8 mouse cellular contexts compared by ENCODE assay signal in the genomic region with DNA sequence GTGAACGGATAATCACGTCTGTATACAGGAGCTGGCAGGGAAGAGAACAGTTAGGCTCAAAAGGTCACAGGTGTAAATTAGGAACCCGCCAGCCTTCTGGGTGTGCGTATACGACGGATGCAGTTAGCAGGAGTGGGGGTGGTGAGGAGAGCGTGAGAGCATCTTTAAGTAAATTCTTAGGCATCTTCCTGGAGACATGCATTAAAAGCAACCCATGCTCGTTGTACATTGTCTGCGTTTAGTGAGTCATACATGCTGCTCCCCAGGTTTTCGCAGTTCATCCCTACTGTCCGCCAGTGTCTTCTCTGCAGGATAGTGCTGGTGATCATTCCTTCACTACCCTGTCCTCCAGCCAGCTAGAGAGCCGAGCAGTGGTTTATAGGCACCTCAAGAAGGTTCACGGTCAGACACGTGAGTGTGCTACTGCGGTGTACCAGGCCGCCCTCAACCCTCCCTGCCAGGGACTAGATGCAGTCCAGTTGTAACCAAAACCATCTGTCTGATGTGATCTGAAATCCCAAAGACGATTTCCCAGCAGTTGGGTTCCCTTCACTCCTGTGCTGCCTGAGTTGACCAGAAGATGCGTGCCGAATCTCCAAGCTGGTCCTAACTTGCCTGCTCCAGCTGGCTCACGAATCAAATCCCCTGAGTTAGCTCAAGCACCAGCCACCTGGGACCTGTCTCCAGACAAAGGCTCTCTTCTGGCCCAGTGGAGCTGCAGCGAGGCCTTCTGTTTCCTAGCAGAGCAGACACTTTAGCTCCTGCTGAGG.
A peak's percentile ranks its signal among the peaks of the same experiment; 100 is the strongest.
DNase-seq lines count a peak whose midpoint lies in the region; ATAC-seq lines count a peak whose summit lies in the region.

No protein-coding gene starts in this region.

- no peak overlapping the region for H3K4me2 ChIP-seq in forebrain, embryonic 14.5 days (ENCODE audit: low read length)
- no peak overlapping the region for H3K4me2 ChIP-seq in limb, embryonic 15.5 days
- H3K4me2 ChIP-seq in kidney, embryonic 16.5 days (replicated peaks; ENCODE audit: low read depth, low read length), result no peak overlapping the region

- DNase-seq in MN1 (ENCODE audit: low spot score), result peak; percentile 59
- DNase-seq in brain, adult 2 months (ENCODE audit: low read depth, low spot score), result peak; percentile 70
- peak; percentile 64 for DNase-seq in forebrain, embryonic 14.5 days (ENCODE audit: low spot score)
- DNase-seq in frontal cortex, postnatal 36 days (ENCODE audit: low spot score in 2 of 2), result no peak
- no peak for DNase-seq in kidney, adult 9 months
- no peak for DNase-seq in thymus, postnatal 14 days

- peak; percentile 72 for ATAC-seq in forebrain, embryonic 14.5 days
- no peak for ATAC-seq in limb, embryonic 15.5 days (ENCODE audit: insufficient number of reproducible peaks, low FRiP score, low TSS enrichment, low read depth)
- ATAC-seq in kidney, embryonic 16.5 days (ENCODE audit: low FRiP score, low TSS enrichment), result no peak

- H3K9ac ChIP-seq in forebrain, embryonic 14.5 days (ENCODE audit: low read length), result no peak overlapping the region
- H3K9ac ChIP-seq in limb, embryonic 15.5 days, result no peak overlapping the region
- H3K9ac ChIP-seq in kidney, embryonic 16.5 days (replicated peaks; ENCODE audit: low read length), result no peak overlapping the region

- H3K27ac ChIP-seq in forebrain, embryonic 14.5 days (ENCODE audit: low read depth, low read length), result peak overlapping the region; percentile 44
- H3K27ac ChIP-seq in limb, embryonic 15.5 days, result peak overlapping the region; percentile 54
- H3K27ac ChIP-seq in kidney, embryonic 16.5 days (ENCODE audit: low read length), result no peak overlapping the region

- H3K27me3 ChIP-seq in forebrain, embryonic 14.5 days (replicated peaks; ENCODE audit: control insufficient read depth, insufficient read depth, low read length), result no peaks in the 10 kb centered on the region
- H3K27me3 ChIP-seq in limb, embryonic 15.5 days, result no peaks in the 10 kb centered on the region
- H3K27me3 ChIP-seq in kidney, embryonic 16.5 days (ENCODE audit: insufficient read depth, low read length), result no peaks in the 10 kb centered on the region

- H3K4me3 ChIP-seq in forebrain, embryonic 14.5 days (ENCODE audit: low read depth, low read length), result no peak overlapping the region
- H3K4me3 ChIP-seq in limb, embryonic 15.5 days, result no peak overlapping the region
- H3K4me3 ChIP-seq in kidney, embryonic 16.5 days (ENCODE audit: low read length), result no peak overlapping the region

- peaks cover 14% of the 10 kb centered on the region for H3K4me1 ChIP-seq in forebrain, embryonic 14.5 days (ENCODE audit: control insufficient read depth, insufficient read depth, low read length)
- H3K4me1 ChIP-seq in limb, embryonic 15.5 days, result peaks cover 34% of the 10 kb centered on the region
- peaks cover 11% of the 10 kb centered on the region for H3K4me1 ChIP-seq in kidney, embryonic 16.5 days (ENCODE audit: insufficient read depth, low read length)

- WGBS in forebrain, embryonic 14.5 days, result 71% methylated on average over 21 of the region's 21 CpGs
- WGBS in limb, embryonic 15.5 days, result 48% methylated on average over 21 of the region's 21 CpGs
- WGBS in kidney, embryonic 16.5 days, result 73% methylated on average over 21 of the region's 21 CpGs

- no peaks in the 10 kb centered on the region for H3K9me3 ChIP-seq in forebrain, embryonic 14.5 days (replicated peaks; ENCODE audit: control insufficient read depth, low read length)
- H3K9me3 ChIP-seq in limb, embryonic 15.5 days, result no peaks in the 10 kb centered on the region
- H3K9me3 ChIP-seq in kidney, embryonic 16.5 days (ENCODE audit: low read length), result no peaks in the 10 kb centered on the region

- no peaks in the 10 kb centered on the region for H3K36me3 ChIP-seq in forebrain, embryonic 14.5 days (ENCODE audit: control insufficient read depth, insufficient read depth, low read length)
- no peaks in the 10 kb centered on the region for H3K36me3 ChIP-seq in limb, embryonic 15.5 days
- no peaks in the 10 kb centered on the region for H3K36me3 ChIP-seq in kidney, embryonic 16.5 days (ENCODE audit: insufficient read depth, low read length)

Comparison
In these comparisons a context has a peak if more than half of its experiments do, and no peak if none do; other contexts are left out.
1. DNase-seq: peak in MN1 (single experiment), brain, adult 2 months (single experiment) and forebrain, embryonic 14.5 days (single experiment); none in frontal cortex, postnatal 36 days (0 of 2), kidney, adult 9 months (single experiment) and thymus, postnatal 14 days (single experiment).